Comparison of ENCODE assay signal across 8 mouse cellular contexts in genomic region chrX:12137121-12137521, GRCm38 (mm10). TPM values are rescaled to one million over a fixed set of nuclear protein-coding genes. Genes with fewer than 3 reads are reported as not detected.
A peak's percentile ranks its signal among the peaks of the same experiment; 100 is the strongest.
DNase-seq lines count a peak whose midpoint lies in the region; ATAC-seq and TF ChIP-seq lines count a peak whose summit lies in the region.

No protein-coding gene starts in this region.

- H3K27ac ChIP-seq in kidney, embryonic 15.5 days = peak overlapping the region; percentile 66
- H3K27ac ChIP-seq in hindbrain, embryonic 13.5 days = peak overlapping the region; percentile 93

- no peaks in the 10 kb centered on the region for H3K9me3 ChIP-seq in kidney, embryonic 15.5 days (replicated peaks)
- no peaks in the 10 kb centered on the region for H3K9me3 ChIP-seq in hindbrain, embryonic 13.5 days
- H3K9me3 ChIP-seq in megakaryocyte, embryonic 14.5 days = no peaks in the 10 kb centered on the region

- no peaks in the 10 kb centered on the region for H3K36me3 ChIP-seq in kidney, embryonic 15.5 days
- H3K36me3 ChIP-seq in hindbrain, embryonic 13.5 days = no peaks in the 10 kb centered on the region
- no peaks in the 10 kb centered on the region for H3K36me3 ChIP-seq in megakaryocyte, embryonic 14.5 days (replicated peaks; ENCODE audit: low read length)

- WGBS in kidney, embryonic 15.5 days = 6% methylated on average over 25 of the region's 25 CpGs
- WGBS in hindbrain, embryonic 13.5 days = 1% methylated on average over 25 of the region's 25 CpGs

- no peak for TF ChIP-seq POLR2A in brain, embryonic 14.5 days (IDR thresholded peaks at IDR 0.05; ENCODE audit: borderline replicate concordance, extremely low read depth, insufficient read depth, insufficient read length, poor library complexity, severe bottlenecking)

- no peak for TF ChIP-seq CTCF in brain, embryonic 14.5 days (IDR thresholded peaks at IDR 0.05; ENCODE audit: borderline replicate concordance, extremely low read depth, insufficient read depth, insufficient read length)

- ATAC-seq in kidney, embryonic 15.5 days (replicated peaks; ENCODE audit: low FRiP score) = no peak
- ATAC-seq in hindbrain, embryonic 13.5 days (ENCODE audit: low FRiP score) = peak; percentile 11; the same call in 1 of the 2 replicates

- peak overlapping the region; percentile 40 for H3K4me3 ChIP-seq in kidney, embryonic 15.5 days (replicated peaks)
- H3K4me3 ChIP-seq in hindbrain, embryonic 13.5 days = peak overlapping the region; percentile 39
- H3K4me3 ChIP-seq in megakaryocyte, embryonic 14.5 days (replicated peaks) = peak overlapping the region; percentile 92

- peaks cover 90% of the 10 kb centered on the region for H3K27me3 ChIP-seq in kidney, embryonic 15.5 days
- peaks cover 92% of the 10 kb centered on the region for H3K27me3 ChIP-seq in hindbrain, embryonic 13.5 days
- H3K27me3 ChIP-seq in megakaryocyte, embryonic 14.5 days (replicated peaks) = peaks cover 76% of the 10 kb centered on the region

- peaks cover 67% of the 10 kb centered on the region for H3K4me1 ChIP-seq in kidney, embryonic 15.5 days
- peaks cover 42% of the 10 kb centered on the region for H3K4me1 ChIP-seq in hindbrain, embryonic 13.5 days (replicated peaks)
- peaks cover 36% of the 10 kb centered on the region for H3K4me1 ChIP-seq in megakaryocyte, embryonic 14.5 days

- peak overlapping the region; percentile 74 for H3K4me2 ChIP-seq in kidney, embryonic 15.5 days
- peak overlapping the region; percentile 65 for H3K4me2 ChIP-seq in hindbrain, embryonic 13.5 days

- DNase-seq in kidney, adult 8-10 months = no peak
- DNase-seq in brain, embryonic 14.5 days (ENCODE audit: low read depth) = peak; percentile 68
- DNase-seq in thymus, postnatal 4 days = peak; percentile 50
- DNase-seq in right cerebral cortex, adult 18-20 months = no peak
- DNase-seq in layer of hippocampus, adult 11-12 months (ENCODE audit: low spot score) = no peak

- H3K9ac ChIP-seq in kidney, embryonic 15.5 days = peak overlapping the region; percentile 38; the same call in 1 of the 2 replicates
- H3K9ac ChIP-seq in hindbrain, embryonic 13.5 days = peak overlapping the region; percentile 71

RNA-seq across cellular contexts. Expression of gene Bcor, which starts 23.0 kb away (rescaled TPM):
- polyA plus RNA-seq in kidney, embryonic 15.5 days (2015; fragmentation: Nextera tagmentation; extraction: Ambion mirVana) = 18.8 and 19.3 TPM in 2 replicates
- 18.3 and 29.3 TPM in 2 replicates for polyA plus RNA-seq in brain, embryonic 14.5 days (2012; rRNA removed)
- 17.8 and 18.1 TPM in 2 replicates for polyA plus RNA-seq in hindbrain, embryonic 13.5 days (2015; fragmentation: Nextera tagmentation; extraction: Ambion mirVana)
- polyA plus RNA-seq in megakaryocyte, embryonic 14.5 days (2012; ENCODE audit: insufficient read depth, low replicate concordance) = 11.1 and 15.0 TPM in 2 replicates

Comparison
In these comparisons a context has a peak if more than half of its experiments do, and no peak if none do; other contexts are left out.
1. H3K4me3 ChIP-seq: peak in every context shown above with its lines; median percentile 92 in megakaryocyte, embryonic 14.5 days; 40 in kidney, embryonic 15.5 days; 39 in hindbrain, embryonic 13.5 days.
2. DNase-seq: peak in brain, embryonic 14.5 days (single experiment) and thymus, postnatal 4 days (single experiment); none in kidney, adult 8-10 months (0 of 2), right cerebral cortex, adult 18-20 months (single experiment) and layer of hippocampus, adult 11-12 months (single experiment).